Mouse (Mus musculus) G1E (cell line): ENCODE data around the gene Odf3l1.

Experiments used
- CTCF ChIP-seq: IDR thresholded peaks from 2 replicates; pipeline ENCODE4 v1.5.1; 2012; ENCODE audit warnings: low read depth, low read length, inconsistent platforms, mixed read lengths
- GATA1 ChIP-seq: IDR thresholded peaks from 2 replicates; pipeline ENCODE4 v1.6.1; 2012; ENCODE audit warnings: borderline replicate concordance, low read length, inconsistent platforms, mixed read lengths
- GATA2 ChIP-seq: IDR thresholded peaks from 2 replicates; pipeline ENCODE4 v1.6.1; 2012; ENCODE audit warnings: low read depth, low read length, inconsistent platforms, borderline replicate concordance
- TAL1 ChIP-seq: conservative IDR thresholded peaks from 2 replicates; pipeline ENCODE4 v1.6.1; 2012; ENCODE audit warnings: low read depth, low read length, inconsistent platforms, mixed read lengths

DNA sequence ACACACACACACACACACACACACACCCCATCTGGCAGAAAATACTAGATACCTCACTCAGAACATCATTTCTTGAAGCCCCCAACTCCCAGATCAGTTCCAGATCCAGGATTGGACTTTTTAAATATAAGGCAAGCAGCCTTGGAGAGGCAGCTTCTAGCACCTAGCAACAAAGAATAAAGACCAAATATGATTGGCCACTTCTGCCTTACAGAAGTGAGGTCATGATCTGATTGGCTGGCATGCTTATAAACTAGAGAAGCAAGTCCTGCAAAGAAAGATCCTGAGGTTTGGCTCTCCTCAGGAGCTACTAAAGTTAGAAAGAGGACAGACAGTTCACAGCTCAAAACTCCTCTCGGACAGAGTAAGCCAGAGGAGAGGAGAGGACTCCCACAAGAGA lies 53.6 kb downstream of the Odf3l1 start:
- TF ChIP-seq CTCF, result no peak
- TF ChIP-seq GATA1, result no peak
- TF ChIP-seq TAL1, result no peak
- TF ChIP-seq GATA2, result no peak
